Mouse (Mus musculus): Measurements from ENCODE around the gene Rad1. TPM values are rescaled to one million over a fixed set of nuclear protein-coding genes. Genes with fewer than 3 reads are reported as not detected.
"Not testable (repeated sequence)": the region's sequence is repeated elsewhere in the genome, so short reads cannot be mapped to it uniquely, and the experiment has no call there.

The Rad1 gene
- total RNA-seq, 1 experiment from 2014 or later: 22.8 TPM

DNA sequence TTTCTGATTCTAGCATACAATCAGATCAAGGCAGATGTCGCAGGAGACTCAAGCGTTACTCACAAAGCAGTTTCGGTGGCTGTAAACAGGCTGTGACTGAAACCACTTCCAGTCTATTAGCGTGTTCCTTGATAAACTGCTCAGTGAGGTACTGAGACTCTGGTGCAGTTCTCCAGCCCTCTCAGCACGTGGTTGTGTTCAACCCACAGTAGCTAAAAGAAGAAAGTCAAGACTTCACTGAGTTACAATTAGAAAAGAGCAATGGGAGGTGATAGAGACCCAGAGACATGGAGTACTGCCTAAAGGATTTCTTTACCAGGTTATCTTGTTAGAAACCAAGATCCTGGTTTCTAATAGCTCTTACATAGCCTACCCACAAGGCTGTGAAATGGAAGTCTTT is 13.8 kb downstream of the Rad1 start:
- ATAC-seq (replicated peaks in 1 of 2; ENCODE audit: insufficient read depth in 1 of 2, low FRiP score in 2 of 2, low TSS enrichment in 1 of 2, low read depth in 1 of 2, poor library complexity in 2 of 2, severe bottlenecking in 2 of 2): no peak

GRCm38 (mm10) chr15:10500035-10500434 is 14.2 kb downstream of the Rad1 start:
- no peak for ATAC-seq (replicated peaks in 1 of 2; ENCODE audit: insufficient read depth in 1 of 2, low FRiP score in 2 of 2, low TSS enrichment in 1 of 2, low read depth in 1 of 2, poor library complexity in 2 of 2, severe bottlenecking in 2 of 2)

- peak; percentile 66 to 81; a peak in 3 of 4 replicates for ATAC-seq (replicated peaks in 1 of 2; ENCODE audit: insufficient read depth in 1 of 2, low FRiP score in 2 of 2, low TSS enrichment in 1 of 2, low read depth in 1 of 2, poor library complexity in 2 of 2, severe bottlenecking in 2 of 2)
These were observed 15.3 kb downstream of the Rad1 start for GRCm38 (mm10) chr15:10500838-10501719.

GRCm38 (mm10) chr15:10506099-10506498 is 20.3 kb downstream of the Rad1 start:
- ATAC-seq (replicated peaks in 1 of 2; ENCODE audit: insufficient read depth in 1 of 2, low FRiP score in 2 of 2, low TSS enrichment in 1 of 2, low read depth in 1 of 2, poor library complexity in 2 of 2, severe bottlenecking in 2 of 2): no peak

DNA sequence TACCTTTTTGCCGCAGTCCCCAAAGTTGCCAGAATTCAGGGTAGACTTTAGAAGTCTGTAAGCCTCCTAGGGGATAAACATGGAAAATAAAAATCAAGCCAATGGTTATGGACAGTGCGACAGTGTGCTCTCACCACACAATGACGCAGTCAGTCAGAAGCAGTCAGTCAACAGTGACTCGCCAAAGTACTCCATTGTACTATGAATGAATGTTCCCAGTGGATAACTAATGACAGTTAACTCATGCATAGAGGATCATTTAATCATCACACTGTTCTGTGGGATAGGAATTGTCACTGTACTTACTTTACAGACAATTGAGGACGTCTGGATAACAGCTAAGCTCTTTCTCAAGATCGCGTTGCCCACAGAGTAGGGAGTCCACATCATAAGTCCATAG is 29.3 kb downstream of the Rad1 start:
- no peak for ATAC-seq (replicated peaks in 1 of 2; ENCODE audit: insufficient read depth in 1 of 2, low FRiP score in 2 of 2, low TSS enrichment in 1 of 2, low read depth in 1 of 2, poor library complexity in 2 of 2, severe bottlenecking in 2 of 2)

DNA sequence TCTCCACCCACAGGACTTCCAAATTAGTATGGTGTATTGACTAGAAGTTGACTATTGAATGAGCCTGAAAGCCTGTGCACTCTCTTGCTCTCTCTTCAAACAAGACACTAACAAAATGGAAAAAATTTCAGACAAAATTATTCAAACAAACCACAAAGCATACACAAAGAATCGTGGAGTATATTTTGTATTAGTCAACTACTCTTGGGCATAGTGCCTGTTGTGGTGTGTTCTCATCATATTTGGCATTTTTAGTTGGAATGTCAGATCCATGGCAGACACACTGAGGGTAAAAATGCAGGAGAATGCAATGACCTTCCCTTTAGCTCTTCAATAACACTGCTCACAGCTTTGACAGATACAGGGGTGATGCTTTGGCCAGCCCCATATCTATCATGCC is 40.1 kb downstream of the Rad1 start:
- no peak for ATAC-seq (replicated peaks in 1 of 2; ENCODE audit: insufficient read depth in 1 of 2, low FRiP score in 2 of 2, low TSS enrichment in 1 of 2, low read depth in 1 of 2, poor library complexity in 2 of 2, severe bottlenecking in 2 of 2)

DNA sequence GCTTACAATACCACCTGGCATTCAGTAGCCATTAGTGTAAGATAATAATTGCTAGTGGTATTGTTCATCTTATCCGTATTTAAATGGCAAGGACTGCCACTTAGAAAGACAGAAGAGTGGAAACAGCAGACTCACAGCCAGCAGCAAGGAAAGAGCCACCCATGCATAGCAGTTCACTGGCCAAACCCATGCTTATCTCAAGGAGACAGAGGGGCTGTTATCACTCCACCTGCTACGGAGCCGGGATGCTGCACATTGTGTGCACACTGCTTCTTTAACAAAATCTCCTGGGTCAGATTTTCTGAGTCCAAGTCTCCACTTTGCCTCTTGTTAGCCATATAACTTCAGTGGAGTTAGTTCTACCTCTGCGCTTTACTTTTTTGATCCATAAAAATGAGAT is 45.5 kb downstream of the Rad1 start:
- ATAC-seq (replicated peaks in 1 of 2; ENCODE audit: insufficient read depth in 1 of 2, low FRiP score in 2 of 2, low TSS enrichment in 1 of 2, low read depth in 1 of 2, poor library complexity in 2 of 2, severe bottlenecking in 2 of 2): no peak

- not testable (repeated sequence) for ATAC-seq (replicated peaks in 1 of 2; ENCODE audit: insufficient read depth in 1 of 2, low FRiP score in 2 of 2, low TSS enrichment in 1 of 2, low read depth in 1 of 2, poor library complexity in 2 of 2, severe bottlenecking in 2 of 2)
These were observed 47.5 kb downstream of the Rad1 start for GRCm38 (mm10) chr15:10533361-10533760.

GRCm38 (mm10) chr15:10534591-10534990 is 48.8 kb downstream of the Rad1 start:
- ATAC-seq (replicated peaks in 1 of 2; ENCODE audit: insufficient read depth in 1 of 2, low FRiP score in 2 of 2, low TSS enrichment in 1 of 2, low read depth in 1 of 2, poor library complexity in 2 of 2, severe bottlenecking in 2 of 2): no peak

GRCm38 (mm10) chr15:10535969-10536368 is 50.2 kb downstream of the Rad1 start:
- no peak for ATAC-seq (replicated peaks in 1 of 2; ENCODE audit: insufficient read depth in 1 of 2, low FRiP score in 2 of 2, low TSS enrichment in 1 of 2, low read depth in 1 of 2, poor library complexity in 2 of 2, severe bottlenecking in 2 of 2)

GRCm38 (mm10) chr15:10540271-10541088 is 54.7 kb downstream of the Rad1 start:
- no peak for ATAC-seq (replicated peaks in 1 of 2; ENCODE audit: insufficient read depth in 1 of 2, low FRiP score in 2 of 2, low TSS enrichment in 1 of 2, low read depth in 1 of 2, poor library complexity in 2 of 2, severe bottlenecking in 2 of 2)

Other genes starting within 250 kb of the Rad1 start
- not detected in 2 replicates for gene Gm21973, start 160.6 kb upstream of the Rad1 start, total RNA-seq (2017)
- gene Agxt2, start 127.5 kb upstream of the Rad1 start, total RNA-seq (2017): not detected in 2 replicates
- gene Dnajc21, start 15.5 kb upstream of the Rad1 start, total RNA-seq (2017): 53.5 and 53.8 TPM in 2 replicates
- gene Brix1, start 71 bp upstream of the Rad1 start, total RNA-seq (2017): 29.8 and 38.9 TPM in 2 replicates
- not detected in 2 replicates for gene Ttc23l, start 72.7 kb downstream of the Rad1 start, total RNA-seq (2017)
- gene Rai14, start 228.6 kb downstream of the Rad1 start, total RNA-seq (2017): 20.3 and 22.8 TPM in 2 replicates